Mouse (Mus musculus): ENCODE data around the gene Gm17334. TPM values are rescaled to one million over a fixed set of nuclear protein-coding genes. Genes with fewer than 3 reads are reported as not detected.

Gm17334 gene
- polyA plus RNA-seq, 1 experiment, result 0.44 TPM

DNA sequence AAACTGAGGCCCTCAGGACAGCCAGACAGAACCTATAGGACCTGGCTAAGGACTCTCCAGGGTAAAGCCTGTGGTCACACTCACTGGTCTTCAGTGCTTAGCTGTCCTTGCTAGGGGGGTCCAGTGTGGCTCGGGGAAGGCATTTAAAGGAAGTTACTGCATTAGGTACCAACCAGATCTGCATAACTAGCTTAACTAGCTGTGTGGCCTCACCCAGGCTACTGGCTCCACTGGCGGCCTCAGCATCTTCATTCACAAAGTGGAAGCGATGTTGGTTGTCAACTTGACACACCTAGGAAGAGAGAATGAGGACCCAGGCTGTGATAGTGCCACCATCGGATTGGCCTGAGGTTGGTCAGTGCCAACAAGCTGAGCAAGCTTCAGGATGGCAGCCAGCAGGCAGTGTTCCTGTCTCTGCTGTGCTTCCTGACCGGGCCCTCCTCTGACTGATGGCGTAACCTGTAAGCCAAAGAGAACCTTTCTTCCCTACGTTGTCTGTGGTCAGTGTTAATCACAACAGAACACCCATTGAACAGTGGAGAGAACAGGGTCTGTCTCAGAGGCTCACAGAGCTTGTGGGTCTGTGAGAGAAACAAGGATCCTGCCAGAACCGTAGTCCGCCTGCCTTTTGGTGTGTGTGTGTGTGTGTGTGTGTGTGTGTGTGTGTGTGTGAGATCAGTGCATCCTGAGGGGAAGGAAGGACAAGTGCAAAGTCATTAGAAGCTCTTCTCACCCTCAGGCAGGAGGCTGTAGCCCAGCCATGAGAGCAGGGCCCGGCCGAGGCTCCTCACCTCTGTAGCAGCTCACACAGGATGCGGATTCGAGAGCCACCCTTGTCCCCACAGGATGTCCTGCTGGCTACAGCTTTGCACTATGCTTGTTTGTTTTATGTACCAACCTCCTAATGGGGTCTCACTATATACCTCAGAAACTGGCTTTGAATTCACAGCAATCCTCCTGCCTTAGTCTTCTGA, 13.4 kb upstream of the Gm17334 start:
- TF ChIP-seq POLR2A (IDR thresholded peaks at IDR 0.05; ENCODE audit: borderline replicate concordance, insufficient read depth, low read length) (no peak), CTCF (IDR thresholded peaks at IDR 0.05; ENCODE audit: borderline replicate concordance, insufficient read depth, low read depth, low read length) (no peak)
- Histone ChIP-seq H3K4me1 (ENCODE audit: control insufficient read depth, insufficient read depth, low read length) (peaks cover 6% of the 10 kb centered on the region), H3K27ac (ENCODE audit: insufficient read depth, low read length) (no peak overlapping the region), H3K27me3 (ENCODE audit: control insufficient read depth, insufficient read depth, low read length) (no peaks in the 10 kb centered on the region), H3K4me3 (replicated peaks; ENCODE audit: insufficient read depth, low read depth, low read length) (no peak overlapping the region)
- WGBS, result 62% methylated on average over 13 of the region's 13 CpGs
- peak; percentile 39 to 56 for DNase-seq

DNA sequence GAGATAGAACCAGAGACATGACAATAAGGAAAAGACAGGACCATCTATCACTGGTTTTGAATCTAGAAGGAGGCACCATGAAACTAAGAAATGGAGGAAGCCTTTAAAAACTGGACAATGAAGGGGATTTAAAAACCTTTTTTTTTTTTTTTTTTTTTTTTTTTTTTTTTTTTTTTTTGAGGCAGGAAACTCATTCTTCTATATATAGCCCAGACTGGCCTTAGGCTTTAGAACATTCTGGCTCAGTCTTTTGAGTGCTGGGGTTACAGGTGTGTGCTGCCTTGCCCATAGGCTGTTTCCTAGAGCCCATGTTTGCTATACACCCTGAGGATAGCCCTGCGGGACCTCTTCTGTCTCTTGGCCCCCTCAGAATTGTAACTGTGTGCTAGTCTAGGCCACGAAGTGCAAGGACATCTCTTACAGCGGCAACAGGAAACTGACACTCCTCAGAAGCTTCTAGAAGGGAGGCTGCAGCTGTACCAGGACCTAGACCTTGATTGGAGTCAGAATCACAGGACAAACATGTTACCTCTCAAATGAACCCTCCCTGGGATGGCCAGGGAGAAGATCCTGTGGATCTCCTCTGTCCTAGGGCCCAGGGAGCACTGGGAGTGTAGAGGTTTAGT, 12.4 kb upstream of the Gm17334 start:
- H3K4me3 ChIP-seq (replicated peaks; ENCODE audit: insufficient read depth, low read depth, low read length), result no peak overlapping the region
- no peak overlapping the region for H3K27ac ChIP-seq (ENCODE audit: insufficient read depth, low read length)
- peaks cover 6% of the 10 kb centered on the region for H3K4me1 ChIP-seq (ENCODE audit: control insufficient read depth, insufficient read depth, low read length)
- DNase-seq, result no peak
- 98% methylated on average over 3 of the region's 3 CpGs for WGBS
- H3K27me3 ChIP-seq (ENCODE audit: control insufficient read depth, insufficient read depth, low read length), result no peaks in the 10 kb centered on the region
- no peak for TF ChIP-seq POLR2A (IDR thresholded peaks at IDR 0.05; ENCODE audit: borderline replicate concordance, insufficient read depth, low read length)
- TF ChIP-seq CTCF (IDR thresholded peaks at IDR 0.05; ENCODE audit: borderline replicate concordance, insufficient read depth, low read depth, low read length), result no peak

DNA sequence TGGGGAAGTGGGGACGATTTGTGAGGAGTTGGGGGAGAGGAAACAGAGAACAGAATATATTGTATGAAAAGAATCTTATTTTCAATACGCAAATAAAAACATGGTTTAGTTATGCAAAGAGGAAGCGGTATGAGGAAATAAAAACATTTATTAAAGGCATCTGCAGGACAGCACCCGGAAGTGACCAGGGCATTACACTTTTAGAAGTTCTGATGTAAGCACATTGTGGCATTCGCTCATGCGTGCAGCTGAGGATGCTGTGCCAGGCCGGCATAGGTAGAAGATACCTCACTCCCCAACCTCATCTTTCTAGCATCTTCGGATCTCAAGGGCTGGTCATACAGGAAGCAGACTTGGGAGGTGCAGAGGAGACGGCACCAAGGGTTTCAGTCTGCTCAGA, 10.3 kb upstream of the Gm17334 start:
- 89% methylated on average over 9 of the region's 9 CpGs for WGBS
- peaks cover 6% of the 10 kb centered on the region for H3K4me1 ChIP-seq (ENCODE audit: control insufficient read depth, insufficient read depth, low read length)
- TF ChIP-seq POLR2A (IDR thresholded peaks at IDR 0.05; ENCODE audit: borderline replicate concordance, insufficient read depth, low read length) (no peak), CTCF (IDR thresholded peaks at IDR 0.05; ENCODE audit: borderline replicate concordance, insufficient read depth, low read depth, low read length) (no peak)
- no peak overlapping the region for H3K4me3 ChIP-seq (replicated peaks; ENCODE audit: insufficient read depth, low read depth, low read length)
- H3K27ac ChIP-seq (ENCODE audit: insufficient read depth, low read length), result no peak overlapping the region
- no peaks in the 10 kb centered on the region for H3K27me3 ChIP-seq (ENCODE audit: control insufficient read depth, insufficient read depth, low read length)
- DNase-seq, result no peak

DNA sequence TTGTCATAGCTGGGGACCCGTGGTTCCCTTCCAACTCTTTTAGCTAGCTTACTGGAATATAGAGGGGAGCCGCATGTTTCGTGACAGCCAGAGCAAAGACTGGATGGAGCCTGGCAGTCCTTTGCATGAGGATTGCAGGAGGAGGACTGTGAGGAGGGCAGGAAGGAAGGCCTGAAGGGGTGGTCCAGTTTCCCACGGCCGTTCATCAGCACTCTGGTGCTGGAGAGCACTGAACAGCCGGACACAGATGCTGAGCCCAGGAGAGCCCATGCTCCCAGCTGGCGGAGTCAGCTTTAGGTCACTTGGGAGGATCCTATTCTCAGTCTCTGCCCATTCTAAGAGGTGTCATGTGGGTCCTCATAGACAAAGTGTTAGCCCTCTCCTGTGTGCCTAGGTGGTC, 9.0 kb upstream of the Gm17334 start:
- Histone ChIP-seq H3K27me3 (ENCODE audit: control insufficient read depth, insufficient read depth, low read length) (no peaks in the 10 kb centered on the region), H3K27ac (ENCODE audit: insufficient read depth, low read length) (no peak overlapping the region), H3K4me1 (ENCODE audit: control insufficient read depth, insufficient read depth, low read length) (peaks cover 6% of the 10 kb centered on the region), H3K4me3 (replicated peaks; ENCODE audit: insufficient read depth, low read depth, low read length) (no peak overlapping the region)
- no peak for DNase-seq
- WGBS, result 92% methylated on average over 7 of the region's 7 CpGs
- TF ChIP-seq POLR2A (IDR thresholded peaks at IDR 0.05; ENCODE audit: borderline replicate concordance, insufficient read depth, low read length) (no peak), CTCF (IDR thresholded peaks at IDR 0.05; ENCODE audit: borderline replicate concordance, insufficient read depth, low read depth, low read length) (no peak)

DNA sequence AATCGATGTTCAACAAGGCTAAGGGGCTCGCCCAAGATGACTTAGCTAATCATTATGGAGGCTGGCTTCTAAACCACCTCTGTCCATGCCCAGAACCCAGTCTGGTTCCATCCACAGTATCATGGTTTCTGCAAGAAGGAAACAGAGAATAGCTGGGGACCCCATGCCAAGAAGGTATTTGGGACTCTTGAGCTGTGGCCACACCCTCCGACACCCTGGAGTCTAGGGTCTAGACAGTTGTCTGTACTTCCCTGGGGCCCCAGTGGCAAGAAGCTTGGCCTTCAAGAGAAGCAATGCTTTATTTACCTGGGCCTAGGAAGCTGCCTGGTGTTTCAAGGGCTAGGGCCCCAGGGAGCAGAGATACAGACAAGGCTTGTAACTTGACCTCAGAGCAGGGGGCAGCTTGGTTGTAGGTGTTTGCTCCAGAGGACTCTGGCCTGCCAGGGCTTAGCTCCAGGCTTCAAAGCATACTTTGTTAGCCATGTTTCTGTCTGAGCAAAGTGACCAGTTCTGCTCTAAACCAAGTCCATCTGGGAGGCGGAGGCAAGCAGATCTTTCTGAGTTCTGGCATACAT, 8.3 kb upstream of the Gm17334 start:
- Histone ChIP-seq H3K27ac (ENCODE audit: insufficient read depth, low read length) (no peak overlapping the region), H3K4me1 (ENCODE audit: control insufficient read depth, insufficient read depth, low read length) (peaks cover 3% of the 10 kb centered on the region), H3K27me3 (ENCODE audit: control insufficient read depth, insufficient read depth, low read length) (no peaks in the 10 kb centered on the region), H3K4me3 (replicated peaks; ENCODE audit: insufficient read depth, low read depth, low read length) (no peak overlapping the region)
- TF ChIP-seq CTCF (IDR thresholded peaks at IDR 0.05; ENCODE audit: borderline replicate concordance, insufficient read depth, low read depth, low read length) (no peak), POLR2A (IDR thresholded peaks at IDR 0.05; ENCODE audit: borderline replicate concordance, insufficient read depth, low read length) (no peak)
- DNase-seq, result no peak
- 92% methylated on average over 4 of the region's 4 CpGs for WGBS

DNA sequence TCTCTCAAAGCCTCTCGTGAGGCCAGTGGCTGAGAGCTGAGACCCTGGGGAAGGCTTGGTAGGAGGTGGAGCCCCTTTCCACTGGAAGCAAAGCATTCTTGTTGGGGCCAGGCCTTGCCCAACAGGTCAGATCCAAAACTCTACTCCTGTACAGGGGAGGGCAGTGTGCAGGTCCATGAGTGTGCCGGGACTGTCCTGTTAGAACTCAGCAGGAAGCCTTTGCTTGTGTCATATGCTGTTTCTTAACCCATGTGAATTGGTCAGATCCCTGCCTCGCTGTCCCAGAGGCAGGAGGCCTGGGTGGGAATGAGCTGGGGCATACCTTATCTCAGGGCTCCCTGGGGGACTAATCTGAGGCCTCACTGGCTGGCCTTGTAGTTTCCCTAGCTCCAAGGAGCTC, 7.3 kb upstream of the Gm17334 start:
- Histone ChIP-seq H3K4me1 (ENCODE audit: control insufficient read depth, insufficient read depth, low read length) (no peaks in the 10 kb centered on the region), H3K4me3 (replicated peaks; ENCODE audit: insufficient read depth, low read depth, low read length) (no peak overlapping the region), H3K27me3 (ENCODE audit: control insufficient read depth, insufficient read depth, low read length) (no peaks in the 10 kb centered on the region), H3K27ac (ENCODE audit: insufficient read depth, low read length) (no peak overlapping the region)
- no peak for DNase-seq
- TF ChIP-seq CTCF (IDR thresholded peaks at IDR 0.05; ENCODE audit: borderline replicate concordance, insufficient read depth, low read depth, low read length), result no peak
- WGBS, result 65% methylated on average over 3 of the region's 3 CpGs

DNA sequence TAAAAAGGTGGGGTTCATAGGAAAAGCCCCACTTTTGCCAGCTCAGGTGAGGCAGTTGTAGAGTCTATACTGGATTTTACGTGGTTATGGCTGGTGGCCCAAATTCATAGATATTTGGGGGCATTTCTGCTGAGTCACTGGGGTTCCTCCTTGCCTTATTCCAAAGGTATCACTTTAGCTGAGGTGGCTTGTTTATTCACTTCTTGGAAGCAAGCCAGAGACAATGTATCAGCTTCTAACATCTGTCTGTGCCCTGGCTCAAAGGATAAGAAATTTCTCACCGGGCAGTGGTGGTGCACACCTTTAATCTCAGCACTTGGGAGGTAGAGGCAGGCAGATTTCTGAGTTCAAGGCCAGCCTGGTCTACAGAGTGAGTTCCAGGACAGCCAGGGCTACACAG, 6.8 kb upstream of the Gm17334 start:
- TF ChIP-seq CTCF (IDR thresholded peaks at IDR 0.05; ENCODE audit: borderline replicate concordance, insufficient read depth, low read depth, low read length) (no peak), POLR2A (IDR thresholded peaks at IDR 0.05; ENCODE audit: borderline replicate concordance, insufficient read depth, low read length) (no peak)

More for the DNA sequence above, 6.8 kb upstream of the Gm17334 start:
- Histone ChIP-seq H3K27me3 (ENCODE audit: control insufficient read depth, insufficient read depth, low read length) (no peaks in the 10 kb centered on the region), H3K4me3 (replicated peaks; ENCODE audit: insufficient read depth, low read depth, low read length) (no peak overlapping the region), H3K4me1 (ENCODE audit: control insufficient read depth, insufficient read depth, low read length) (no peaks in the 10 kb centered on the region), H3K27ac (ENCODE audit: insufficient read depth, low read length) (no peak overlapping the region)
- WGBS, result 91% methylated on average over 2 of the region's 2 CpGs
- DNase-seq, result no peak
